Mouse (Mus musculus) testis, adult 2 months (tissue): ENCODE data around the gene Crybb2. TPM values are rescaled to one million over a fixed set of nuclear protein-coding genes. Genes with fewer than 3 reads are reported as not detected.
A peak's percentile ranks its signal among the peaks of the same experiment; 100 is the strongest.

Source experiments
- H3K27ac ChIP-seq: fragments of 200-500 bp; 2 replicates; pipeline ENCODE4 v1.5.1; 2012; ENCODE audit warnings: low read depth, low read length; ENCODE audit not compliant: control insufficient read depth, insufficient read depth
- H3K27me3 ChIP-seq: fragments of 200-500 bp; 2 replicates; pipeline ENCODE4 v1.6.1; 2012; ENCODE audit warnings: mild to moderate bottlenecking, low read length, moderate library complexity; ENCODE audit not compliant: control insufficient read depth, insufficient read depth
- H3K36me3 ChIP-seq: fragments of 200-500 bp; 2 replicates; pipeline ENCODE4 v1.6.1; 2012; ENCODE audit warnings: mild to moderate bottlenecking, low read length; ENCODE audit not compliant: control insufficient read depth, insufficient read depth
- H3K4me1 ChIP-seq: fragments of 200-500 bp; 2 replicates; pipeline ENCODE4 v1.6.1; 2012; ENCODE audit warnings: low read length; ENCODE audit not compliant: control insufficient read depth, insufficient read depth
- H3K4me3 ChIP-seq: fragments of 200-500 bp; 2 replicates; pipeline ENCODE4 v1.5.1; 2012; ENCODE audit warnings: low read depth, mild to moderate bottlenecking, low read length, moderate library complexity, mixed read lengths; ENCODE audit not compliant: control insufficient read depth
- CTCF ChIP-seq: fragments of 200-500 bp; IDR thresholded peaks from 2 replicates; pipeline ENCODE4 v1.5.1; 2012; ENCODE audit warnings: low read depth, mild to moderate bottlenecking, inconsistent platforms, low read length, moderate library complexity; ENCODE audit not compliant: control insufficient read depth, insufficient read depth, insufficient replicate concordance
- POLR2A ChIP-seq: fragments of 200-500 bp; IDR thresholded peaks from 2 replicates; pipeline ENCODE4 v1.6.1; 2012; ENCODE audit warnings: low read depth, mild to moderate bottlenecking, inconsistent platforms, low read length, moderate library complexity; ENCODE audit not compliant: control insufficient read depth
- polyA plus RNA-seq: library from polyadenylated mRNA; depleted of rRNA; stranded (reverse); fragments of >200 nt; gene quantifications from 2 replicates; pipeline ENCODE4 v1.2.3, GENCODE M21; 2012

The Crybb2 gene
- polyA plus RNA-seq, 1 experiment, result not detected

- TF ChIP-seq POLR2A (no peak), CTCF (no peak)
- H3K27me3 ChIP-seq, result no peaks in the 10 kb centered on the region
- no peak overlapping the region for H3K4me3 ChIP-seq
- no peaks in the 10 kb centered on the region for H3K4me1 ChIP-seq
- no peak overlapping the region for H3K27ac ChIP-seq
- no peaks in the 10 kb centered on the region for H3K36me3 ChIP-seq
Observed at GRCm38 (mm10) chr5:113030082-113030481, 39.8 kb downstream of the Crybb2 start.

DNA sequence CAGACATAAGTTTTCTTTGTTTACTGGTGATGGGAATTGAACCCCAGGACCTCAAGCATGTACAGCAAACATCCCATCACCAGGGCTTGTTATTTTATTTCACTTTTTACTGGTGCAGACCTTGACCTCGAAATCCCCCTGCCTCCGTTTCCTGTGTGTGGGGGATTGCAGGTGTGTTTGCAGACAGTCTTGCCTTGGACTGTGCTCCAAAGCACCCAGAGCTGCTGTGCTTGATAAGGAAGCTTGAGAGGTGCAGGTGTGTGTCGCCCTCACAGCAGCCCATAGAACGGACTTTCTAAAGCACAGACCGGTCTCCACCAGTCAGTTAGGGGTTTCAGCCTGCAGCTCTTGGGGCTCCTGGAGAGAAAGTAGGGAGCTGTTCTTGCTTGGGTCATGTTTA, 43.2 kb downstream of the Crybb2 start:
- no peak overlapping the region for H3K27ac ChIP-seq

DNA sequence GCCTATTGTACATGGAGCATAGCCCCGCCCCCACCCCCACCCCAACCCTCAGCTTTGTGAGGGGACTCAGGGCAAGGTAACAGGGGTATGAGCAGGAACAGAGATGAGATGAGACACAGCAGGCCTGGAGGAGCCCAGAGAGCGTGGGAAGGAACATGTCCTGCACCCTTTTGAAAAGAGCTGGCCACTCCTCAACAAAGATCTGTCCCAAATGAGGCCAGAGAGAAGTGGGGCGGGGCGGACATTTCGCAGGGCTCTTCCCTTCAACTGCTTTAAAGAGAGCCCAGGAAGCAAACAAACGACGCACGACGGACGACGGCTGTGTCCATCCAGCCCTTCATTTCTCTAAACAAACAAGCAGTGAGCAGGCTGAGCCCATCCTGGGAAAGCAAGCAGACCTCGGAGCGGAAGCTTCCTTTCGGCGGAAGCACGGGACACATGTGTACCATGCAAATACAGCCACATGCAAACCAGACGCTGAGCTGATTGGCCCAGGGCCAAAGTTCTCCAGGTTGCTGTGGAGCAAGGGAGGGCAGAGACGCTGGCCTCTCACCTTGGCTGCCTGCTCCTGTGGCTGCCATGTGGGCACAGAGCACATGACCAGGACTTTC, 45.7 kb downstream of the Crybb2 start:
- Histone ChIP-seq H3K4me1 (no peaks in the 10 kb centered on the region), H3K4me3 (no peak overlapping the region), H3K27ac (no peak overlapping the region), H3K36me3 (no peaks in the 10 kb centered on the region), H3K27me3 (no peaks in the 10 kb centered on the region)
- TF ChIP-seq CTCF (no peak), POLR2A (no peak)

More for the DNA sequence above, 43.2 kb downstream of the Crybb2 start:
- H3K4me1 ChIP-seq, result no peaks in the 10 kb centered on the region
- H3K36me3 ChIP-seq, result no peaks in the 10 kb centered on the region
- TF ChIP-seq POLR2A (no peak), CTCF (no peak)
- no peaks in the 10 kb centered on the region for H3K27me3 ChIP-seq
- H3K4me3 ChIP-seq, result no peak overlapping the region

DNA sequence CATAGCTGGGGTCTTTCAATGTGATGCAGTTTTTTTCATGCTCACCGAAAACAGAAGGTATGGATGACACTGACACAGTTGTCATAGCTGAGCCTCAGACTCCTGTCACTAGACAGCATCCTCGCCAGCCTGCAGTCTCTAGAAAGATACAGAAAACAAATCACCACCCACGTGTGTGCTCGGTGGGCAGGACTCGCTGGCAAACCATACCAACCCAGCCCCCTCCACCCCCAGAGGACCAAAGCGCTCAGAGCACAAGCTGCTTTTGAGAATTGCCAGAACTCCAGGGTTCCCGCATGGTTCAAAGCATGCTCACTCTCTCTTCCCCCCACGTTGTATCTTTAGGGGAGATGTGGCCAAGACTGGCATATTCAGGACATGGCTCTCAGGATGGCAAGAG, 51.7 kb downstream of the Crybb2 start:
- Histone ChIP-seq H3K27ac (no peak overlapping the region), H3K4me3 (no peak overlapping the region), H3K36me3 (no peaks in the 10 kb centered on the region), H3K4me1 (peaks cover 8% of the 10 kb centered on the region), H3K27me3 (no peaks in the 10 kb centered on the region)
- TF ChIP-seq CTCF, result no peak
- TF ChIP-seq POLR2A, result no peak

DNA sequence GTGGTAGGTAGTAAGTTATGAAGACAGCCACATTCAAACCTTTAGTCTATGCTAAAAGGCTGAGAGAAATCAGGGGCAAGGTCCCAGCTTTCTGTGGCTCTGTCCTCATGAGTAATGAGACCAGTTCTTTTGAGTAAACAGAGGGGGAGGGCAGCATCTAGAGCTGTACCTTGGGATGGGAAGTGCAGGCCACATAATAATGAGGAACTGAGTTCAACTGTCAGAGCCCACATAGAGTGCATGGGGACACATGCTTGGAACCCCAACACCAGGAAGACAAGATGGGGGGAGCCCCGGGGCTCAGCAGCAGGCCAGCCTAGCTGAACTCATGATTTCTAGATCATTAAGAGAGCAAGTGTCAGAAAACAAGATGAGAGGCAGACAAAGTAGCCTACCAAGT, 52.9 kb downstream of the Crybb2 start:
- H3K4me1 ChIP-seq, result peaks cover 10% of the 10 kb centered on the region
- no peak for TF ChIP-seq CTCF
- TF ChIP-seq POLR2A, result no peak
- no peak overlapping the region for H3K4me3 ChIP-seq

DNA sequence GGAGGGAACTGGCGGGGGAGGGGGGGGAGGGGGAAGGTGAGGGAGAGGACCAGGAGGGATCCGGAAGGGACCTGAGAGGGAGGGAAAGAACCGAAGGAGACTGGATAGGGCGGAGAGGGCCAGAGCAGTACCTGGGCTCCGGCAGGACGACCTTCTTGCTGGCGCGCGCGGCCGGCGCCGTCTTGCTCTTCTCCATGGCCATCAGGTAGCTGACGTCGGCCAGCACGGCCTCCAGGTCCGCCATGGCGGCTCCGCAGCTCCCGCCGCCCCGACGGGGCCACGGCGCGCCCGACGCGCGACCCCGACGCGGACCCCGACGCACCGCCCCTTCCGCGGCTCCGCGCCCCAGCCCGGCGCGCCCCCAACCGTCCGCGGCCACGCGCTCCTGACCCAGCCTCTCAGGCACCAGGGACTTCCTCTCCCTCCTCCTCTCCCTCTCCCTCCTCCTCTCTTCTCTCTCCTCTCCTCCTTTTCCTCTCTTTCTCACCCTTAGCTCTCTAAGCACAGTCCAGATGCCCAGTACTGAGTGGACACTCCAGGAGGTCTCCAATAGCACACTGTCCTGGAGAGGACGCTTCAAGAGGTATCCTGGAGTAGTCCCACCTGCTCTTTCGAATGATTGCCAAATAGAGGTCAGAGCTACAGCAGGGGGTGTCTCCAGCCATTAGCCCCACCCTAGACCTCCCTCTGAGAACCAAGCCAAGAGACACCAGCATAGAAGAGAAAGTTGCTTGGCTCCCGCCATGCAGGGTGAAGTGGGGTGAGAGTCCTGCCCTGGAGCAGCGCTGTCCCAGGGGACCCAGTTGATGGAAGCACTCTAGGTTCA, 54.5 kb downstream of the Crybb2 start, which contains the start of gene Grk3:
Gene Grk3, minus strand, starts transcription at position 556 of the 826 bp plus-strand sequence.
- no peaks in the 10 kb centered on the region for H3K36me3 ChIP-seq
- H3K4me1 ChIP-seq, result peaks cover 13% of the 10 kb centered on the region
- TF ChIP-seq POLR2A, result peak; percentile 70
- no peak for TF ChIP-seq CTCF
- peak within 1 kb of the TSS; percentile 62; the same call in 1 of the 2 replicates for H3K27ac ChIP-seq
- peak within 1 kb of the TSS; percentile 89 for H3K4me3 ChIP-seq
- H3K27me3 ChIP-seq, result no peaks in the 10 kb centered on the region

More for the DNA sequence above, 52.9 kb downstream of the Crybb2 start:
- H3K27ac ChIP-seq, result no peak overlapping the region
- H3K27me3 ChIP-seq, result no peaks in the 10 kb centered on the region
- no peaks in the 10 kb centered on the region for H3K36me3 ChIP-seq

DNA sequence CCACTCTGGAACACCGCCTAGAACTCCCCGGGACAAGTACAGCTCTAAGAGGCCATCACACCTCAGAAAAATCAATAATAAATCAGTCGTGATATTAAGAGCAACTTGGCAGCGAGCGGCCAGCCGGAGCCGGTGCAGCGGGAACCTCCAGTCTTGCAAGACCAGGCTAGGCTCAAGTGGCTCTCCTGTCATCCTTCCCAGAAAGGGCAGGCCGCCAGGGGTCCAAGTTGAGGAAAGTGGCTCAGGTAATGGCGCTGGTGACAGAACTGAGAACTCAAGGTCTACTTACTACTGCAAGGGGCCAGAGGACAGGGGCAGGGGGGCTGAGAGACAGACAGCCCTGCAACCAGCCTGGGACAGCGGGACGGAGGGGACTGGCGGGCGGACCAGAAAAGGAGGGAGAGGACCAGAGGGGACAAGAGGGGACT, 55.1 kb downstream of the Crybb2 start:
- H3K27ac ChIP-seq, result no peak overlapping the region
- H3K4me3 ChIP-seq, result peak overlapping the region; percentile 89
- H3K27me3 ChIP-seq, result no peaks in the 10 kb centered on the region
- H3K4me1 ChIP-seq, result peaks cover 13% of the 10 kb centered on the region
- no peaks in the 10 kb centered on the region for H3K36me3 ChIP-seq
- TF ChIP-seq CTCF, result no peak
- no peak for TF ChIP-seq POLR2A
